ENCODE assay signal across 8 mouse cellular contexts in the genomic region with DNA sequence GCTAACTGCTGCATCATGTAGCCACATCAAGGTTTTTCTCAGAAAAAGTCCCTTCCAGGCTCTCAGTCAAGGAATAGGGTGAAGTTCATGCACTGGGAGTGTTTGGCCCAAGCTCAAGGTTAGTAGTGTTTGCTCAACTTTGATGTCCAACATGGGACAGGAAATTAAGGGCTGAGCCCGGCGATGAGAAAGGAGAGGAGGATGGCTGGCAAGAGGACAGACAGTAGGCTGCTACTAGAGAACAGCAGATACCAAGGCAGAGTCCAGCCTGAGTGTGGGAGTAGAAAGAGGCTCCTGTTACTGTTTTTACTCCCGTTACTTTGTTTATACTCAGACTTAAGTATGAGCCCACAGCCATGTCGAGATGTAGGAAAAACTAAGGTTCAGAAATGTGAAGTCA. TPM values are rescaled to one million over a fixed set of nuclear protein-coding genes. Genes with fewer than 3 reads are reported as not detected.
DNase-seq lines count a peak whose midpoint lies in the region; ATAC-seq lines count a peak whose summit lies in the region.

No protein-coding gene starts in this region.

- H3K9me3 ChIP-seq in heart, embryonic 12.5 days (replicated peaks): no peaks in the 10 kb centered on the region
- H3K9me3 ChIP-seq in midbrain, embryonic 11.5 days (ENCODE audit: control insufficient read depth, low read length): no peaks in the 10 kb centered on the region

- peaks cover 31% of the 10 kb centered on the region for H3K36me3 ChIP-seq in heart, embryonic 12.5 days
- H3K36me3 ChIP-seq in midbrain, embryonic 11.5 days (ENCODE audit: control insufficient read depth, insufficient read depth, low read length): no peaks in the 10 kb centered on the region

- H3K4me1 ChIP-seq in heart, embryonic 12.5 days (replicated peaks): peaks cover 16% of the 10 kb centered on the region
- no peaks in the 10 kb centered on the region; the same call in 1 of the 2 replicates for H3K4me1 ChIP-seq in midbrain, embryonic 11.5 days (ENCODE audit: control insufficient read depth, insufficient read depth, low read length)

- peak; percentile 10 to 30 for DNase-seq in lung, adult 18-20 months
- no peak for DNase-seq in lung, postnatal 25 days (ENCODE audit: low spot score)
- DNase-seq in adrenal gland, postnatal 25 days: peak; percentile 65
- DNase-seq in kidney, postnatal 10 days: peak; percentile 37
- no peak for DNase-seq in midbrain, embryonic 11.5 days (ENCODE audit: low spot score, missing footprints)
- peak; percentile 67 for DNase-seq in testis, postnatal 10 days (ENCODE audit: low spot score)
- DNase-seq in cerebellum, postnatal 4 days (ENCODE audit: low spot score in 2 of 2): no peak

- peak overlapping the region; percentile 84 for H3K27ac ChIP-seq in heart, embryonic 12.5 days (ENCODE audit: poor library complexity, severe bottlenecking)
- no peak overlapping the region for H3K27ac ChIP-seq in midbrain, embryonic 11.5 days (ENCODE audit: low read depth, low read length)

- WGBS in heart, embryonic 12.5 days: 15% methylated on average over 4 of the region's 4 CpGs
- 50% methylated on average over 4 of the region's 4 CpGs for WGBS in midbrain, embryonic 11.5 days

- no peaks in the 10 kb centered on the region for H3K27me3 ChIP-seq in heart, embryonic 12.5 days (replicated peaks)
- no peaks in the 10 kb centered on the region for H3K27me3 ChIP-seq in midbrain, embryonic 11.5 days (ENCODE audit: control insufficient read depth, insufficient read depth, low read length)

- H3K4me2 ChIP-seq in heart, embryonic 12.5 days: peak overlapping the region; percentile 77
- peak overlapping the region; percentile 62 for H3K4me2 ChIP-seq in midbrain, embryonic 11.5 days

- ATAC-seq in heart, embryonic 12.5 days (ENCODE audit: insufficient number of reproducible peaks, low FRiP score): 0 out of 2 replicates have a peak, but pooled peaks have one; percentile 7
- no peak for ATAC-seq in midbrain, embryonic 11.5 days (ENCODE audit: low FRiP score)

- peak overlapping the region; percentile 68 for H3K4me3 ChIP-seq in heart, embryonic 12.5 days
- peak overlapping the region; percentile 60 for H3K4me3 ChIP-seq in midbrain, embryonic 11.5 days (ENCODE audit: low read depth, low read length)

- H3K9ac ChIP-seq in heart, embryonic 12.5 days: peak overlapping the region; percentile 72
- H3K9ac ChIP-seq in midbrain, embryonic 11.5 days (ENCODE audit: low read length): peak overlapping the region; percentile 79; the same call in 1 of the 2 replicates

RNA-seq across cellular contexts. Expression of a gene that starts 0.9 kb away (rescaled TPM):
- total RNA-seq in adrenal gland, postnatal 25 days (2021): 795 and 810 TPM in 2 replicates
- 176 TPM in 2 replicates for polyA plus RNA-seq in heart, embryonic 12.5 days (2016; fragmentation: Nextera tagmentation; extraction: Ambion mirVana)
- 122 and 132 TPM in 2 replicates for polyA plus RNA-seq in midbrain, embryonic 11.5 days (2014; fragmentation: Nextera tagmentation; extraction: Ambion mirVana)

RNA-seq across cellular contexts. Expression of a gene that starts 12.2 kb away (rescaled TPM):
- 7.6 and 8.8 TPM in 2 replicates for total RNA-seq in adrenal gland, postnatal 25 days (2021)
- polyA plus RNA-seq in heart, embryonic 12.5 days (2016; fragmentation: Nextera tagmentation; extraction: Ambion mirVana): 7.2 and 7.4 TPM in 2 replicates
- 16.5 and 18.2 TPM in 2 replicates for polyA plus RNA-seq in midbrain, embryonic 11.5 days (2014; fragmentation: Nextera tagmentation; extraction: Ambion mirVana)

RNA-seq across cellular contexts. Expression of a gene that starts 16.0 kb away (rescaled TPM):
- total RNA-seq in adrenal gland, postnatal 25 days (2021): 17.9 and 25.6 TPM in 2 replicates
- polyA plus RNA-seq in heart, embryonic 12.5 days (2016; fragmentation: Nextera tagmentation; extraction: Ambion mirVana): 4.7 and 5.1 TPM in 2 replicates
- polyA plus RNA-seq in midbrain, embryonic 11.5 days (2014; fragmentation: Nextera tagmentation; extraction: Ambion mirVana): 2.7 and 2.8 TPM in 2 replicates

Comparison
In these comparisons a context has a peak if more than half of its experiments do, and no peak if none do; other contexts are left out.
1. DNase-seq: peak in lung, adult 18-20 months (2 of 2), adrenal gland, postnatal 25 days (single experiment), kidney, postnatal 10 days (single experiment) and testis, postnatal 10 days (single experiment); none in lung, postnatal 25 days (single experiment), midbrain, embryonic 11.5 days (single experiment) and cerebellum, postnatal 4 days (0 of 2).